Mouse (Mus musculus) E14TG2a.4 (cell line): Measurements from ENCODE around the gene Gm49711.

Source experiments
- H3K27me3 ChIP-seq: 2 replicates; pipeline ENCODE4 v1.6.1; 2014; ENCODE audit warnings: low read length, control low read depth; ENCODE audit not compliant: insufficient read depth
- H3K36me3 ChIP-seq: 2 replicates; pipeline ENCODE4 v1.6.1; 2014; ENCODE audit warnings: low read length, control low read depth; ENCODE audit not compliant: insufficient read depth
- H3K4me1 ChIP-seq: replicated peaks from 2 replicates; pipeline ENCODE4 v1.6.1; 2014; ENCODE audit warnings: low read depth, low read length, control low read depth
- H3K4me3 ChIP-seq: replicated peaks from 2 replicates; pipeline ENCODE4 v1.5.1; 2014; ENCODE audit warnings: mild to moderate bottlenecking, low read length
- H3K9me3 ChIP-seq: 2 replicates; pipeline ENCODE4 v1.6.1; 2014; ENCODE audit warnings: low read length, control low read depth
- CTCF ChIP-seq: conservative IDR thresholded peaks from 2 replicates; pipeline ENCODE4 v1.5.1; 2014; ENCODE audit warnings: low read length
- NANOG ChIP-seq: IDR thresholded peaks from 2 replicates; pipeline ENCODE4 v1.6.1; 2014; ENCODE audit warnings: borderline replicate concordance, low read length, mixed read lengths
- POU5F1 ChIP-seq: IDR thresholded peaks from 2 replicates; pipeline ENCODE4 v1.6.1; 2014; ENCODE audit warnings: low read length, borderline replicate concordance

Gene Gm49711

DNA sequence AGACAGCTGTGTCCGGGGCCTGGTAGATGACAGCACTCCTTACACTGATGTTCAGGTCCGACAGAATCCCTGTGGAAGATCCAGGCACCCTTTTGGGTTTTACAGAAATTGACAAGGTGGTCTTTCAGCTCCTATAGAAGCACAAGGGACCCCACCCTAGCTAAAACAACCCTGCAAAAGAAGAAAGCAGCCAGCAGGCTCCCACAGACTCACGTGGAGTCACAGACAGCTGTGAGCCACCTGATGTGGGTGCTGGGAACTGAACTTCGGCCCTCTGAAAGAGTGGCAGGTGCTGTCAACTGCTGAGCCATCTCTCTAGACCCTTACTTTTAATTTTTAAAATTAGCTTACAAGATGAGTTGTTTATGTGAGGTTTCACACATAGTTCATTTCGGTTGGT is 23.4 kb upstream of the Gm49711 start:
- H3K9me3 ChIP-seq: no peaks in the 10 kb centered on the region
- TF ChIP-seq CTCF: no peak
- TF ChIP-seq NANOG: no peak
- TF ChIP-seq POU5F1: no peak
- no peak overlapping the region for H3K4me3 ChIP-seq
- peaks cover 13% of the 10 kb centered on the region; the same call in 1 of the 2 replicates for H3K27me3 ChIP-seq
- no peaks in the 10 kb centered on the region for H3K36me3 ChIP-seq
- H3K4me1 ChIP-seq: peaks cover 11% of the 10 kb centered on the region

GRCm38 (mm10) chr16:92036701-92037100 is 21.4 kb upstream of the Gm49711 start:
- Histone ChIP-seq H3K4me3 (no peak overlapping the region), H3K9me3 (no peaks in the 10 kb centered on the region), H3K27me3 (0 out of 2 replicates have a peak, but pooled peaks cover 4% of the 10 kb centered on the region), H3K4me1 (peaks cover 11% of the 10 kb centered on the region), H3K36me3 (no peaks in the 10 kb centered on the region)
- TF ChIP-seq NANOG: no peak
- no peak for TF ChIP-seq CTCF
- TF ChIP-seq POU5F1: no peak

DNA sequence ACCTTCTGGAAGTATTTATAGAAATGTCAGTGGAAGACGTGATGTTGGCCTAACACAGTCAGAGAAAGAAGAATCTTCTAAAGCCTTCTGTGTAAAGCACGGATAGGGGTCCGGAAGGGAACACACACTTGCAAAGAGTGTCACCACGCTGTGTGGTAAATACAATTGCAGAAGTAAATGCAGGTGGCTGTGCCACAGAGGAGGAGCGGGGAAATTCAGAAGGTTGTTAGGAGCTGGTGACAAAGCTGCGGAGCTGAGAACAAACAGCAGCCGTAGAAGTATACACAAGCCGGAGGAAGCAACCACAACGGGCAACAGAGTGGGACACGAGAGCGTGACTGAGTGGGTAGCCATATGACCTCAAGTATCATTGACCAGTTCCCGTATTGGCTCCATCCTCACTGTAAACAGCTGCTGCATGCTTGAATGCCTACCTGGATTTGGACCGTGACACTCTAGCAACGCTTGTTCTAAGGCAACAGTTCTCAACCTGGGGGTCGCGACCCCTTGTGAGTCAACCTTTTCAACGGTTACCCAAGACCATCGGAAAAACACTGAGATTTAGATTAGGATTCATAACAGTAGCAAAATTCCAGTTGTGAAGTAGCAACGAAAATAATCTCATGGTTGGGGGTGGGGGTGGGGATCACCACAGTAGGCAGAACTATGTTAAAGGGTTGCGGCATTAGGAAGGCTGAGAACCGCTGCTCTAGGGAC is 20.1 kb upstream of the Gm49711 start:
- Histone ChIP-seq H3K4me1 (peaks cover 11% of the 10 kb centered on the region), H3K27me3 (no peaks in the 10 kb centered on the region), H3K36me3 (no peaks in the 10 kb centered on the region), H3K4me3 (no peak overlapping the region), H3K9me3 (no peaks in the 10 kb centered on the region)
- TF ChIP-seq POU5F1 (no peak), CTCF (no peak), NANOG (no peak)

GRCm38 (mm10) chr16:92039421-92039820 is 18.7 kb upstream of the Gm49711 start:
- H3K4me3 ChIP-seq: no peak overlapping the region

GRCm38 (mm10) chr16:92039966-92040365 is 18.1 kb upstream of the Gm49711 start:
- H3K36me3 ChIP-seq: no peaks in the 10 kb centered on the region
- H3K9me3 ChIP-seq: no peaks in the 10 kb centered on the region
- peaks cover 15% of the 10 kb centered on the region for H3K4me1 ChIP-seq
- no peaks in the 10 kb centered on the region for H3K27me3 ChIP-seq
- no peak overlapping the region for H3K4me3 ChIP-seq
- TF ChIP-seq NANOG (no peak), POU5F1 (no peak), CTCF (no peak)

More at GRCm38 (mm10) chr16:92039421-92039820, 18.7 kb upstream of the Gm49711 start:
- H3K27me3 ChIP-seq: no peaks in the 10 kb centered on the region
- TF ChIP-seq POU5F1: no peak
- no peak for TF ChIP-seq NANOG
- TF ChIP-seq CTCF: no peak
- no peaks in the 10 kb centered on the region for H3K9me3 ChIP-seq
- no peaks in the 10 kb centered on the region for H3K36me3 ChIP-seq
- H3K4me1 ChIP-seq: peaks cover 15% of the 10 kb centered on the region

GRCm38 (mm10) chr16:92051777-92052310 is 6.3 kb upstream of the Gm49711 start:
- H3K27me3 ChIP-seq: peaks cover 22% of the 10 kb centered on the region
- no peak overlapping the region for H3K4me3 ChIP-seq
- peaks cover 7% of the 10 kb centered on the region for H3K4me1 ChIP-seq
- no peaks in the 10 kb centered on the region for H3K36me3 ChIP-seq
- no peak for TF ChIP-seq NANOG
- TF ChIP-seq POU5F1: no peak
- no peak for TF ChIP-seq CTCF
- peaks cover 10% of the 10 kb centered on the region for H3K9me3 ChIP-seq

DNA sequence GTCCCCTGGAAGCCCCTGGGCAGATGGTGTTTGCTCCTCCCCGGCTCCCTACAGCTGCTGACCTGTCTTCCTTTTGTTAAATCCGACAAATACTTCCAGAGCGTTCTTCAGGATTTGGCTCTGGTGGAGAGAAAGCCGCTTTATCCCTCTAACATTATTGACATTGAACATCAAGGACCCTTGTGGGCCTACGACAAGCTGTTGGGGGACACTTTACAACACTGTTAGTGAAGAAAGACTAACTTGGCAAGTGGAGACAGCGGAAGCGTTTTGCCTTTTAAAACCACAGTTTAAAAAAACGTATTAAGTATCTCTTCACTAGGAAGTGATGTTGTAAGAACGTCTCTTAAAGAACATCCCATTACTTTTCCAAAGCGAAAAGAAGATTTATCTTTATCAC is 5.5 kb upstream of the Gm49711 start:
- peaks cover 10% of the 10 kb centered on the region for H3K9me3 ChIP-seq
- no peaks in the 10 kb centered on the region for H3K36me3 ChIP-seq
- H3K4me3 ChIP-seq: no peak overlapping the region
- TF ChIP-seq POU5F1 (no peak), CTCF (no peak), NANOG (no peak)
- H3K27me3 ChIP-seq: peaks cover 22% of the 10 kb centered on the region
- peaks cover 12% of the 10 kb centered on the region for H3K4me1 ChIP-seq

DNA sequence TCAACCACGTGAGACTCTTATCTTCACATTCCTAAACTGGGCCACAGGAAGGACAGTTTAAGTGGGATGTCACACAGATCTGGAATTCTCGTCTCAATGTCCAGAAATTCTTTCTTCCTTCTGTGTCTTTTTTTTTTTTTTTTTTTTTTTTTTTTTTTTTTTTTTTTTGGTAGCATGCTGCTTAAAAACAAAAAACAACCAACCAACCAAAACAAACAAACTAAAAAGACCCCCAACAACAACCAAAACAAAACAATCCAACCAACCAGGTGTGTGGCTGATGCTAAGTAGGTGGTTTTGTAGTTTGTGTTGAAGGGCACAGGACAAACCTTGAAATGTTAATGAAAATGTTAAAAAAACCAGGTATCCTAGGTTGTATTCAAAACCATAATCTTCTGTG is 1.4 kb upstream of the Gm49711 start:
- Histone ChIP-seq H3K4me3 (no peak overlapping the region), H3K36me3 (peaks cover 18% of the 10 kb centered on the region), H3K27me3 (peaks cover 24% of the 10 kb centered on the region), H3K4me1 (peaks cover 36% of the 10 kb centered on the region), H3K9me3 (peaks cover 10% of the 10 kb centered on the region)
- TF ChIP-seq POU5F1 (no peak), CTCF (no peak), NANOG (no peak)

GRCm38 (mm10) chr16:92057456-92057851 is 662 bp upstream of the Gm49711 start:
- H3K27me3 ChIP-seq: peaks cover 21% of the 10 kb centered on the region
- no peak for TF ChIP-seq NANOG
- no peak for TF ChIP-seq CTCF
- no peak for TF ChIP-seq POU5F1

More at GRCm38 (mm10) chr16:92057456-92057851, 662 bp upstream of the Gm49711 start:
- Histone ChIP-seq H3K4me3 (peak overlapping the region; percentile 91), H3K4me1 (peaks cover 31% of the 10 kb centered on the region), H3K36me3 (peaks cover 25% of the 10 kb centered on the region), H3K9me3 (peaks cover 10% of the 10 kb centered on the region)
